Mouse (Mus musculus): ENCODE data around the gene Srsf9. TPM values are rescaled to one million over a fixed set of nuclear protein-coding genes. Genes with fewer than 3 reads are reported as not detected.

The Srsf9 gene
- polyA plus RNA-seq, 1 experiment from 2014 or later, result 480 TPM

GRCm38 (mm10) chr5:115351348-115351747 is 24.4 kb downstream of the Srsf9 start:
- no peaks in the 10 kb centered on the region for H3K27me3 ChIP-seq

DNA sequence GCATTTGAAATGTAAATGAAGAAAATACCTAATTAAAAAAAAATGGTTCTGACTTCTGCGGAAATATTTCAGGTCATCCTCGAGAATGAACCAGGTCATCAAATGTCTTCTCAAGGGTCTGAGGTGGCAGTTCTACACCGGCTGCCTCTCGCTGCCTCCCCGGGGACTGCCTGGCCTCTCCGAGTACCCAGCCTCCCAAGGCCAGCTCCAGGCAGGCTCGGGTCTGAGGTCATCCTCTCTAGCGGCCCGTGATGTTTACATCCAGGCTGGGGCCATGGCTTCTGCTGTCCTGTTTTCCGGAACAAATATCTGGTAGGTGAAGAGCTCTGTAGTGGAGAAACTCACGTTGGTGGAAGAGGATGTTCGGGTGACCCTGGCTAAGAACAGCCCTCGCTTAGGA is 28.1 kb downstream of the Srsf9 start:
- Histone ChIP-seq H3K4me1 (replicated peaks) (peaks cover 3% of the 10 kb centered on the region; the same call in 1 of the 2 replicates), H3K9ac (replicated peaks) (no peak overlapping the region), H3K36me3 (no peaks in the 10 kb centered on the region), H3K27ac (no peak overlapping the region), H3K9me3 (0 out of 2 replicates have a peak, but pooled peaks cover 5% of the 10 kb centered on the region), H3K4me3 (replicated peaks) (no peak overlapping the region), H3K4me2 (no peak overlapping the region), H3K27me3 (no peaks in the 10 kb centered on the region)
- 70% methylated on average over 13 of the region's 13 CpGs for WGBS
- ATAC-seq (ENCODE audit: insufficient number of reproducible peaks, insufficient read depth, low FRiP score, low TSS enrichment, low read depth), result no peak

More at GRCm38 (mm10) chr5:115351348-115351747, 24.4 kb downstream of the Srsf9 start:
- H3K4me2 ChIP-seq, result no peak overlapping the region
- no peak overlapping the region for H3K27ac ChIP-seq
- H3K9ac ChIP-seq (replicated peaks), result no peak overlapping the region
- WGBS, result 74% methylated on average over 5 of the region's 5 CpGs
- no peak for ATAC-seq (ENCODE audit: insufficient number of reproducible peaks, insufficient read depth, low FRiP score, low TSS enrichment, low read depth)
- H3K4me1 ChIP-seq (replicated peaks), result peaks cover 15% of the 10 kb centered on the region
- no peak overlapping the region for H3K4me3 ChIP-seq (replicated peaks)
- peaks cover 6% of the 10 kb centered on the region; the same call in 1 of the 2 replicates for H3K36me3 ChIP-seq
- 0 out of 2 replicates have a peak, but pooled peaks cover 5% of the 10 kb centered on the region for H3K9me3 ChIP-seq

- Histone ChIP-seq H3K27me3 (peaks cover 8% of the 10 kb centered on the region), H3K4me3 (replicated peaks) (no peak overlapping the region), H3K9me3 (no peaks in the 10 kb centered on the region), H3K27ac (no peak overlapping the region), H3K9ac (replicated peaks) (no peak overlapping the region), H3K4me1 (replicated peaks) (peaks cover 9% of the 10 kb centered on the region), H3K36me3 (no peaks in the 10 kb centered on the region), H3K4me2 (no peak overlapping the region)
- 2% methylated on average over 12 of the region's 12 CpGs for WGBS
- ATAC-seq (ENCODE audit: insufficient number of reproducible peaks, insufficient read depth, low FRiP score, low TSS enrichment, low read depth), result 0 out of 2 replicates have a peak, but pooled peaks have one; percentile 35
These were observed 31.9 kb downstream of the Srsf9 start for GRCm38 (mm10) chr5:115358872-115359271.

DNA sequence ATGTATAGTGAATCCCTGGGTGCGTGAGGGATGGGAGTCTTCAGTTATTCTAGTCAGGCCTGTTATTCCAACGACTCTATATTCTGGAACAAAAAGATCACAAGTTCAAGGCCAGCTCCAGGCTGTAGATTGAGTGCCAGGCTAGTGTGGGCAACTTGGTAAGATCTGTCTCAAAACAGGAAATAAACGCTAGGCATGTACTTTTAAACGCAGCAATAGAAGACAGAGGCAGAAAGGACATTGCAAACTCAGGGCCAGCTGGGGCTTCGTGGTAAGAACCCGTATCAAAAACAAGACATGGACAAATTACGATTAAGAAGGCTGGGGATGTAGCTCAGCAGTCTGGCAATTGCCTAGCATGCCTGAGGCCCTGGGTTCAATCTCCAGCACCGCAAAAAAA is 32.5 kb downstream of the Srsf9 start:
- H3K9me3 ChIP-seq, result no peaks in the 10 kb centered on the region
- H3K9ac ChIP-seq (replicated peaks), result no peak overlapping the region
- H3K27ac ChIP-seq, result no peak overlapping the region
- no peak overlapping the region for H3K4me2 ChIP-seq
- H3K4me3 ChIP-seq (replicated peaks), result no peak overlapping the region
- 88% methylated on average over 8 of the region's 8 CpGs for WGBS
- no peak for ATAC-seq (ENCODE audit: insufficient number of reproducible peaks, insufficient read depth, low FRiP score, low TSS enrichment, low read depth)
- H3K4me1 ChIP-seq (replicated peaks), result peaks cover 9% of the 10 kb centered on the region
- H3K27me3 ChIP-seq, result peaks cover 8% of the 10 kb centered on the region
- H3K36me3 ChIP-seq, result no peaks in the 10 kb centered on the region

DNA sequence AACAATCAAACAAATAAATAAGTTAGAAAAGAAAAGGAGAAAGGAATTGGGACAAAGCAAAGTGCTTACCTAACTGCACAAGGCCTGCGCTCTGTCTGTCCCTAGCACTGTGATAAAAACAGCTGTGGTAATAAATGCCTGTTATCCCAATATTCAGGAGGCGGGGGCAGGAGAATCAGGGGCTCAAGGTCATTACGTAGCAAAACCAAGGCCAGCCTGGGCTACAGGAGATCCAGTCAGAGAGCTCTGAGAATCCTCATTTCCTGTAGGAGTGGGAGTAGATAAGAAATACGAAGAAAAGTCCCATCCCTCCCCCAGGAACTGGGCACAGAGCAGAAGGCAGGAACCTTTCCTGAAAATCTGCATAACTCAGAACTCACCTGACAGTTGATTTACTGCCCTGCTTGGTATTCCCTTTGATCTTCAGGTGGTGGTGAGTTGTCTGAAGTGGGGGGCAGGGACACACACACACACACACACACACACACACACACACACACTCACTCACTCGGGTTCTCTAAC is 32.9 kb downstream of the Srsf9 start:
- H3K9me3 ChIP-seq, result no peaks in the 10 kb centered on the region
- no peak overlapping the region for H3K9ac ChIP-seq (replicated peaks)
- ATAC-seq (ENCODE audit: insufficient number of reproducible peaks, insufficient read depth, low FRiP score, low TSS enrichment, low read depth), result no peak
- no peak overlapping the region for H3K4me2 ChIP-seq
- 43% methylated on average over 5 of the region's 5 CpGs for WGBS
- no peak overlapping the region for H3K27ac ChIP-seq
- peaks cover 9% of the 10 kb centered on the region for H3K4me1 ChIP-seq (replicated peaks)
- no peak overlapping the region for H3K4me3 ChIP-seq (replicated peaks)
- H3K27me3 ChIP-seq, result peaks cover 8% of the 10 kb centered on the region
- H3K36me3 ChIP-seq, result no peaks in the 10 kb centered on the region

DNA sequence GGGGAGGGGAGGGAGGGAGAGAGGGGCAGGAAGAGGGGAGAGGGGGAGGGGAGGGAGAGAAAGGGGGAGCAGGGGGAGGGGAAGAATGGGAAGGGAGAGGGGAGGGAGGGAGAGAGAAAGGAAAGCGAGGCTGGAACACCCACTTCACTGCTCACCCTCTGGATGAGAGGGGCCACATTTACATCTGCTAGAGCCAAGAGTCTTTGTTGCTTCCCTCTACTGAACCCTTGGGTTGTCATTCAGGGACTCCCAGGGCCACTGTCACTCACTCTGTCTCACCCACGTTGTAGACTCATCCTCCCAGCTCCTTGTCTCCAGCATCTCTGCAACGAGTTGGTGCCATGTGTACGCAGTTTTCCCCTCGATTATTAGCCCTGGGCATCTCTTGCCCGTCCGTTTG is 35.2 kb downstream of the Srsf9 start:
- Histone ChIP-seq H3K4me1 (replicated peaks) (peaks cover 9% of the 10 kb centered on the region), H3K27ac (no peak overlapping the region), H3K9me3 (no peaks in the 10 kb centered on the region), H3K4me3 (replicated peaks) (no peak overlapping the region), H3K9ac (replicated peaks) (no peak overlapping the region), H3K4me2 (no peak overlapping the region), H3K36me3 (no peaks in the 10 kb centered on the region), H3K27me3 (peaks cover 8% of the 10 kb centered on the region)
- no peak for ATAC-seq (ENCODE audit: insufficient number of reproducible peaks, insufficient read depth, low FRiP score, low TSS enrichment, low read depth)
- 47% methylated on average over 7 of the region's 7 CpGs for WGBS

DNA sequence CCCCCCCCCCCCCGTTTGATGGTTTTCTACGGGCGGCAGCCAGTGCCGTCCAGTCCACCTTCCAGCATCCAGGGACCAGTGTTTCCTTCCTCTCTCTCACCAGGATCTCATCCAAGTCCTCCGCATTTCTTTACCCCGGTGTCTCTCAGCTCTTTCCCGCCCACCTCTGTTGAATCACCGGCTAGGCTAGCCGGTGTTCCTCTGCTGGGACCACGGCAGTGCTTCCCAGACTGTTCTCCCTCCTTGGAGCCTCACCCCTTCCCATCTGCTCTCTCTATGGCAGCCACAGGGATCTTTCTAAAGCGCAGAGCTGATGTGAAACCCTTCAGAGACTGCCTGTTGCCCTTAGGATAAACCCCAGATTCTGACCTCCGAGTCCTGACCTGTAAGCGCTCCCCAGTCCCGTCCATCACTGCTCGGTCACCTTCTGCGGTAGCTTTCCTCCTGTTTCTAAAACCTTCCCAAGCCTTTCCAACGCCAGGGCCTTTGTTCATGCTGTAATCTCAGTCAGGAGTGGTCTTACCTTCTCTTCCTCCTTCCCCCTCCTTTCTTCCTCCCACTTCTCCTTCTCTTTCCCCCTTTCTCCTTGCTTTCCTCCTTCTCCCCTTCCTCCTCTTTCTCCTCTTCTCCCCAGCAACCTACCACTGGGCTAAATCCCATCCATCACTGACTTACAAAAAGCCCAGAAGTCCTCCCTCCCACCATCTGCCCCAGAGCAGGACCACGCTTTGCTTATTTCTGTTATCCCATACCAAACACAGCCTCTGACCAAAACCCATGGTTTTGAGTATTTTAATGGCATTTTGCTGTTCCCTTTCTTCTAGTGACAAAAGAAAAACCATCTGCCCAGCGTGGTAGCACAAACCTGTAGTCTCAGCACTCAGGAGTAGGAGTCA is 36.1 kb downstream of the Srsf9 start:
- H3K4me1 ChIP-seq (replicated peaks), result peaks cover 9% of the 10 kb centered on the region
- H3K4me3 ChIP-seq (replicated peaks), result no peak overlapping the region
- H3K27ac ChIP-seq, result no peak overlapping the region
- no peaks in the 10 kb centered on the region for H3K9me3 ChIP-seq
- H3K4me2 ChIP-seq, result no peak overlapping the region
- H3K36me3 ChIP-seq, result no peaks in the 10 kb centered on the region
- WGBS, result 19% methylated on average over 19 of the region's 19 CpGs
- peaks cover 8% of the 10 kb centered on the region for H3K27me3 ChIP-seq
- H3K9ac ChIP-seq (replicated peaks), result no peak overlapping the region
- ATAC-seq (ENCODE audit: insufficient number of reproducible peaks, insufficient read depth, low FRiP score, low TSS enrichment, low read depth), result no peak

DNA sequence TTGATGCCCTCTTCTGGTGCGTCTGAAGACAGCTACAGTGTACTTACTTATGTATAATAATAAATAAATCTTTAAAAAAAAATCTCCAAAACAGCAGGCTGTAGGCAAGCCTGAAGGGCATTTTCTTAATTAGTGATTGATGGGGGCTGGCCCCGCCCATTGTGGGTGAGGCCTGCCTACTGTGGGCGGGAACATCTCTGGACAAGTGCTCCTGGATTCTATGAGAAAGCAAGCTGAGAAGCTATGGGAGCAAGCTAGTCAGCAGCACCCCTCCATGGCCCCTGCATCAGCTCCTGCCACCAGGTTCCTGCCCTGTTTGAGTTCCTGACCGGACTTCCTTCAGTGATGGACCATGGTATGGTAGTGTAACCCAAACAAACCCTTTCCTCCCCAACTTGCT is 37.8 kb downstream of the Srsf9 start:
- 88% methylated on average over 4 of the region's 4 CpGs for WGBS
- H3K4me2 ChIP-seq, result no peak overlapping the region
- peaks cover 9% of the 10 kb centered on the region for H3K4me1 ChIP-seq (replicated peaks)
- H3K36me3 ChIP-seq, result no peaks in the 10 kb centered on the region
- no peak overlapping the region for H3K9ac ChIP-seq (replicated peaks)
- ATAC-seq (ENCODE audit: insufficient number of reproducible peaks, insufficient read depth, low FRiP score, low TSS enrichment, low read depth), result no peak
- H3K9me3 ChIP-seq, result no peaks in the 10 kb centered on the region
- H3K4me3 ChIP-seq (replicated peaks), result no peak overlapping the region
- no peak overlapping the region for H3K27ac ChIP-seq
- peaks cover 8% of the 10 kb centered on the region for H3K27me3 ChIP-seq

- ATAC-seq (ENCODE audit: insufficient number of reproducible peaks, insufficient read depth, low FRiP score, low TSS enrichment, low read depth), result no peak
- Histone ChIP-seq H3K9ac (replicated peaks) (no peak overlapping the region), H3K4me2 (no peak overlapping the region), H3K4me3 (replicated peaks) (no peak overlapping the region), H3K9me3 (no peaks in the 10 kb centered on the region), H3K27ac (no peak overlapping the region), H3K36me3 (no peaks in the 10 kb centered on the region), H3K27me3 (no peaks in the 10 kb centered on the region; the same call in 1 of the 2 replicates), H3K4me1 (replicated peaks) (peaks cover 9% of the 10 kb centered on the region)
- WGBS, result 22% methylated on average over 9 of the region's 9 CpGs
These were observed 44.8 kb downstream of the Srsf9 start for GRCm38 (mm10) chr5:115371736-115372135.

- peak overlapping the region; percentile 71 for H3K4me2 ChIP-seq
- ATAC-seq (ENCODE audit: insufficient number of reproducible peaks, insufficient read depth, low FRiP score, low TSS enrichment, low read depth), result no peak
- H3K27me3 ChIP-seq, result no peaks in the 10 kb centered on the region; the same call in 1 of the 2 replicates
- H3K9me3 ChIP-seq, result no peaks in the 10 kb centered on the region
- peaks cover 9% of the 10 kb centered on the region for H3K4me1 ChIP-seq (replicated peaks)
- peak overlapping the region; percentile 62 for H3K9ac ChIP-seq (replicated peaks)
- no peak overlapping the region for H3K27ac ChIP-seq
- H3K4me3 ChIP-seq (replicated peaks), result peak overlapping the region; percentile 36
- H3K36me3 ChIP-seq, result no peaks in the 10 kb centered on the region
- 24% methylated on average over 26 of the region's 26 CpGs for WGBS
These were observed 46.6 kb downstream of the Srsf9 start for GRCm38 (mm10) chr5:115373441-115374203.

GRCm38 (mm10) chr5:115374204-115374820 is 47.3 kb downstream of the Srsf9 start:
- Histone ChIP-seq H3K4me3 (replicated peaks) (peak overlapping the region; percentile 36), H3K9ac (replicated peaks) (peak overlapping the region; percentile 62), H3K27me3 (no peaks in the 10 kb centered on the region; the same call in 1 of the 2 replicates), H3K27ac (no peak overlapping the region), H3K36me3 (no peaks in the 10 kb centered on the region), H3K9me3 (no peaks in the 10 kb centered on the region), H3K4me1 (replicated peaks) (peaks cover 9% of the 10 kb centered on the region), H3K4me2 (peak overlapping the region; percentile 71)
- 23% methylated on average over 11 of the region's 11 CpGs for WGBS
- ATAC-seq (ENCODE audit: insufficient number of reproducible peaks, insufficient read depth, low FRiP score, low TSS enrichment, low read depth), result no peak
